Mouse (Mus musculus) midbrain, embryonic 14.5 days (tissue): ENCODE measurements around the gene Ucn2. TPM values are rescaled to one million over a fixed set of nuclear protein-coding genes. Genes with fewer than 3 reads are reported as not detected.

Source experiments
- ATAC-seq: fragments of 200-750 bp; cut with Nextera tagmentation; 2 replicates; pipeline ENCODE4 v1.8.0; 2017; ENCODE audit warnings: moderate number of reproducible peaks, moderate library complexity; ENCODE audit not compliant: low FRiP score, low TSS enrichment
- DNase-seq: peaks from one replicate; pipeline ENCODE4 v3.0.0-alpha.2; 2015
- H3K27ac ChIP-seq: fragments of 300-500 bp; sonication (generic); replicated peaks from 2 replicates; pipeline ENCODE4 v1.5.1; 2014; ENCODE audit warnings: mild to moderate bottlenecking, low read depth, low read length, moderate library complexity
- H3K27me3 ChIP-seq: fragments of 300-500 bp; sonication (generic); 2 replicates; pipeline ENCODE4 v1.6.1; 2014; ENCODE audit warnings: low read length, control low read depth, mixed read lengths; ENCODE audit not compliant: control insufficient read depth, insufficient read depth
- H3K36me3 ChIP-seq: fragments of 300-500 bp; sonication (generic); 2 replicates; pipeline ENCODE4 v1.6.1; 2014; ENCODE audit warnings: low read length, control low read depth; ENCODE audit not compliant: control insufficient read depth, insufficient read depth
- H3K4me1 ChIP-seq: fragments of 300-500 bp; sonication (generic); 2 replicates; pipeline ENCODE4 v1.6.1; 2014; ENCODE audit warnings: mild to moderate bottlenecking, antibody characterized with exemption, low read length, control low read depth; ENCODE audit not compliant: control insufficient read depth, insufficient read depth
- H3K4me2 ChIP-seq: fragments of 300-500 bp; sonication (generic); 2 replicates; pipeline ENCODE4 v1.6.1; 2014; ENCODE audit warnings: mild to moderate bottlenecking, low read length, moderate library complexity
- H3K4me3 ChIP-seq: fragments of 300-500 bp; sonication (generic); replicated peaks from 2 replicates; pipeline ENCODE4 v1.5.1; 2014; ENCODE audit warnings: low read depth, low read length
- H3K9ac ChIP-seq: fragments of 300-500 bp; sonication (generic); replicated peaks from 2 replicates; pipeline ENCODE4 v1.6.1; 2014; ENCODE audit warnings: mild to moderate bottlenecking, low read length, moderate library complexity
- H3K9me3 ChIP-seq: fragments of 300-500 bp; sonication (generic); 2 replicates; pipeline ENCODE4 v1.6.1; 2016; ENCODE audit warnings: low read length, control low read depth, mixed read lengths; ENCODE audit not compliant: control insufficient read depth
- WGBS: fragments of 180-500 bp; shearing (Covaris S2); extraction: QIAGEN DNeasy Blood & Tissue Kit; methylation state at CpG from one replicate; pipeline ENCODE4 v1.1.7; 2014; 5-methylcytosine and 5-hydroxymethylcytosine counted together
- polyA plus RNA-seq: library from polyadenylated mRNA; unstranded; fragments of >200 nt; fragmentation: Nextera tagmentation; extraction: Ambion mirVana; gene quantifications from 2 replicates; pipeline ENCODE4 v1.2.1, GENCODE M21; 2014

Ucn2 gene
- polyA plus RNA-seq, 1 experiment from 2014 or later = not detected

DNA sequence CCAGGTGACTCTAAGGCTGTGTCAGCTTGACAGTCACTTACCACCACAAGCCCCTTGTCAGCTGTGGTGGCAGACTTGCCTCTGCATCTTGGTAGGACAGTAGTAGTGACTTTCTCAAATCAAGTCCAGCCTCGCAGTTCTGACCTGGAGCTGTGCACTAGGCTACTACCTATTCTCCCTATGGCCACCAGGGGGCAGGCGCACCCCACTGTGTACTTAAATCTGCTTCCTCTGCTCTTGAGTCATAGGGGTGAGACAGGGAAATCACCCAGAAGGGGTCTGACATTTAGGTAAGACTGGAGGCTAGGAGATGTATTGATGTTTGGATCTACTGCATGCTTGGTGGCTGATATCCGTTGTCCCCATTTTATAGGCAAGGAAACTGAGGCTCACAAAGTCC is 14.9 kb downstream of the Ucn2 start:
- Histone ChIP-seq H3K9me3 (no peaks in the 10 kb centered on the region), H3K9ac (no peak overlapping the region), H3K36me3 (peaks cover 9% of the 10 kb centered on the region), H3K4me3 (no peak overlapping the region), H3K27me3 (no peaks in the 10 kb centered on the region), H3K27ac (no peak overlapping the region), H3K4me1 (no peaks in the 10 kb centered on the region), H3K4me2 (no peak overlapping the region)
- DNase-seq = peak; percentile 81
- WGBS = 8% methylated on average over 3 of the region's 3 CpGs
- no peak for ATAC-seq

- WGBS = 59% methylated on average over 2 of the region's 2 CpGs
- Histone ChIP-seq H3K4me3 (no peak overlapping the region), H3K4me1 (no peaks in the 10 kb centered on the region), H3K27ac (no peak overlapping the region), H3K9me3 (no peaks in the 10 kb centered on the region), H3K4me2 (no peak overlapping the region), H3K36me3 (peaks cover 29% of the 10 kb centered on the region), H3K27me3 (no peaks in the 10 kb centered on the region), H3K9ac (no peak overlapping the region)
- ATAC-seq = no peak
- DNase-seq = peak; percentile 70
Measured at GRCm38 (mm10) chr9:109003201-109003600, 17.4 kb downstream of the Ucn2 start.

- ATAC-seq = no peak
- H3K4me1 ChIP-seq = no peaks in the 10 kb centered on the region
- DNase-seq = no peak
- no peak overlapping the region for H3K27ac ChIP-seq
- H3K9ac ChIP-seq = no peak overlapping the region; the same call in 1 of the 2 replicates
- H3K27me3 ChIP-seq = no peaks in the 10 kb centered on the region
- no peaks in the 10 kb centered on the region for H3K9me3 ChIP-seq
- 84% methylated on average over 21 of the region's 21 CpGs for WGBS
- H3K36me3 ChIP-seq = peaks cover 61% of the 10 kb centered on the region
- no peak overlapping the region for H3K4me2 ChIP-seq
- H3K4me3 ChIP-seq = no peak overlapping the region
Measured at GRCm38 (mm10) chr9:109007025-109007780, 21.4 kb downstream of the Ucn2 start.

DNA sequence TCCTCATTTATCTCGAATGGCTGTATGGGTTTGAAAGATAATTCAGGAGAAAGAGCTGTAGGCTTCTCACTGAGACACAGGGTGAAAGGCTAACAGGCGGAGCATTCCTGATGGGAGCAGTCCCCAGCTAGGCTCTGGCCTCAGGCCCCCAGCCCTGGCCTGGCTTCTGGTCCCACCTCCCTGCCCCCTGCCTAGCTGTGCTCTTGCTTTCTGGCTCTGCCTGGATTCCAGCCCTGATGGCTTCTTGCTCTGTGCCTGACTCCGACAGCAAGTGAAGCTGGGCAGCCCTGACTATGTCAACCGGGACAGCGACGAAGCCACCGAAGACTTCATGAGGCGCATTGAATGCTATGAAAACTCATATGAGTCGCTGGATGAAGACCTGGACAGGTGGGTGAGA is 22.3 kb downstream of the Ucn2 start:
- Histone ChIP-seq H3K9ac (no peak overlapping the region), H3K27ac (no peak overlapping the region), H3K9me3 (no peaks in the 10 kb centered on the region), H3K4me3 (no peak overlapping the region), H3K27me3 (no peaks in the 10 kb centered on the region), H3K4me1 (no peaks in the 10 kb centered on the region), H3K4me2 (no peak overlapping the region), H3K36me3 (peaks cover 59% of the 10 kb centered on the region)
- no peak for DNase-seq
- 84% methylated on average over 9 of the region's 9 CpGs for WGBS
- no peak for ATAC-seq

- DNase-seq = no peak
- Histone ChIP-seq H3K9ac (no peak overlapping the region), H3K36me3 (peaks cover 68% of the 10 kb centered on the region)
Measured at GRCm38 (mm10) chr9:109008994-109009635, 23.3 kb downstream of the Ucn2 start.

GRCm38 (mm10) chr9:109009636-109010315 is 24.0 kb downstream of the Ucn2 start:
- Histone ChIP-seq H3K9ac (no peak overlapping the region), H3K27me3 (no peaks in the 10 kb centered on the region), H3K4me2 (no peak overlapping the region), H3K4me3 (no peak overlapping the region), H3K9me3 (no peaks in the 10 kb centered on the region), H3K4me1 (no peaks in the 10 kb centered on the region), H3K27ac (no peak overlapping the region), H3K36me3 (peaks cover 68% of the 10 kb centered on the region)
- WGBS = 65% methylated on average over 17 of the region's 17 CpGs
- DNase-seq (no peak), ATAC-seq (no peak)

More at GRCm38 (mm10) chr9:109008994-109009635, 23.3 kb downstream of the Ucn2 start:
- 74% methylated on average over 10 of the region's 10 CpGs for WGBS
- Histone ChIP-seq H3K4me3 (no peak overlapping the region), H3K27ac (no peak overlapping the region), H3K4me1 (no peaks in the 10 kb centered on the region), H3K4me2 (no peak overlapping the region), H3K27me3 (no peaks in the 10 kb centered on the region), H3K9me3 (no peaks in the 10 kb centered on the region)
- ATAC-seq = no peak

DNA sequence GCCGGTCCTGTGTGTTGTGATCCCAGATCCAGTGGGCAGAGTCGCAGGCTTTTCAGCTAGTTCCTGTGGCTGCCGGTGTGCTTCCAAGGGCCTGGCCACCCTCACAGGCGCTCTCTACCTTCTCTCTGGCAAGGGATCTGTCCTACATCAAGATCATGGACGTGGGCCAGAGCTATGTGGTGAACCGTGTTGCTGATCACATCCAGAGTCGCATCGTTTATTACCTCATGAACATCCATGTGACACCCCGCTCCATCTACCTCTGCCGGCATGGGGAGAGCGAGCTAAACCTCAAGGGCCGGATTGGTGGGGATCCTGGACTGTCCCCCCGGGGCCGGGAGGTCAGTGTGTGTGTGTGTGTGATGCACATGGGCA is 24.5 kb downstream of the Ucn2 start:
- Histone ChIP-seq H3K4me1 (no peaks in the 10 kb centered on the region), H3K4me2 (no peak overlapping the region), H3K27ac (no peak overlapping the region), H3K9ac (no peak overlapping the region), H3K9me3 (no peaks in the 10 kb centered on the region), H3K36me3 (peaks cover 68% of the 10 kb centered on the region), H3K4me3 (no peak overlapping the region), H3K27me3 (no peaks in the 10 kb centered on the region)
- no peak for DNase-seq
- 89% methylated on average over 14 of the region's 14 CpGs for WGBS
- no peak for ATAC-seq

DNA sequence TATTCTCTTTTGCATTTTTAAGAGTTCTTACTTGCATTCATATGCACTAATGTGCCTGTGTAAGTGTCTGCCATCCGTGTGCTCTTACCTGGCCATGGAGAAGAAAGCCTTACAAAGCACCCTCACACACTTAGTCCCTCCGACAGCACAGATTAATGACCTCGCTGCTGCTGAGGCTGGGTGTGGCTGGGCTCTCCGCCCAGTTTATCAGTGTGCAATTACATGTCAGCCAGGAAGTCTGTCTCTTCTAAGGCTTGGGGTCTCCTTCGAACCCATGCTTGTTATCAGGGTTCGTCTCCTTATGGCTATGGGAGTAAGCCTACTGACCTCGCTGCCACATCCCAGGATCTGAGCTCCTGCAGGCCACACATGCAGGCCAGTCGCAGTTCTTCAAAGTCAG is 29.6 kb downstream of the Ucn2 start:
- H3K9me3 ChIP-seq = no peaks in the 10 kb centered on the region
- no peak for ATAC-seq
- H3K27me3 ChIP-seq = no peaks in the 10 kb centered on the region
- H3K36me3 ChIP-seq = peaks cover 27% of the 10 kb centered on the region
- no peak overlapping the region for H3K9ac ChIP-seq
- no peak for DNase-seq
- H3K4me1 ChIP-seq = no peaks in the 10 kb centered on the region
- no peak overlapping the region for H3K4me3 ChIP-seq
- H3K4me2 ChIP-seq = no peak overlapping the region
- no peak overlapping the region for H3K27ac ChIP-seq
- WGBS = 86% methylated on average over 8 of the region's 8 CpGs
